7 mouse cellular contexts compared by ENCODE assay signal in the genomic region with DNA sequence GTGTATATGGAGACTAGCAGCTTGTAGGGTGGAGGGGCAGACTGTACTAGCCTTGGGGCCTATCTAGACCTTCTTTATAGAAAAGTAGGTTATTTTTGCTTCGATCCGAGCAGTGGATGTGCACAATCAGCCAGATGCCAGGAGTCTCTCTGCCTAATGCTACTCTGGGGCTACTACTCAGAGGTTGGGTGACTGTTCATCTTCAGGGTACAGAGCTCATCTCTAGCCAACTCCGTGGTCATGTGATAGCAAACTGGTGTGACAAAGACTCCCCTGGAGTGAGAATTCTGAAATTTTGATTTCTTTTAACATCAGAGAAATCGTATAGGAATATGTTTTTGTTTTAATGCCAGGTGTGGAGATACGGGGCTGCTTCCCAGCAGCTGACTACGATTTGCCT. TPM values are rescaled to one million over a fixed set of nuclear protein-coding genes. Genes with fewer than 3 reads are reported as not detected.
DNase-seq lines count a peak whose midpoint lies in the region; ATAC-seq lines count a peak whose summit lies in the region.

No protein-coding gene starts in this region.

- no peak for DNase-seq in liver, embryonic 11.5 days (ENCODE audit: low spot score)
- DNase-seq in liver, result no peak
- no peak for DNase-seq in thymus, postnatal 0 days (ENCODE audit: low spot score)
- DNase-seq in gastrocnemius, adult 18-20 months (ENCODE audit: low spot score), result no peak

- H3K27ac ChIP-seq in liver, embryonic 11.5 days (ENCODE audit: low read depth, low read length), result peak overlapping the region; percentile 41; the same call in 1 of the 2 replicates
- peak overlapping the region; percentile 95 for H3K27ac ChIP-seq in forebrain, embryonic 12.5 days
- H3K27ac ChIP-seq in limb, embryonic 15.5 days, result peak overlapping the region; percentile 92
- peak overlapping the region; percentile 84 for H3K27ac ChIP-seq in stomach, embryonic 14.5 days (ENCODE audit: low read length)

- peaks cover under 1% of the 10 kb centered on the region; the same call in 1 of the 2 replicates for H3K36me3 ChIP-seq in liver, embryonic 11.5 days (ENCODE audit: control insufficient read depth, insufficient read depth, low read length)
- H3K36me3 ChIP-seq in forebrain, embryonic 12.5 days (replicated peaks), result peaks cover 13% of the 10 kb centered on the region
- H3K36me3 ChIP-seq in limb, embryonic 15.5 days, result peaks cover 14% of the 10 kb centered on the region
- peaks cover 7% of the 10 kb centered on the region; the same call in 1 of the 2 replicates for H3K36me3 ChIP-seq in stomach, embryonic 14.5 days (ENCODE audit: control insufficient read depth, insufficient read depth, low read length)

- peak overlapping the region; percentile 70; the same call in 1 of the 2 replicates for H3K9ac ChIP-seq in liver, embryonic 11.5 days (ENCODE audit: low read depth, low read length)
- peak overlapping the region; percentile 66; the same call in 1 of the 2 replicates for H3K9ac ChIP-seq in forebrain, embryonic 12.5 days
- peak overlapping the region; percentile 76 for H3K9ac ChIP-seq in limb, embryonic 15.5 days
- peak overlapping the region; percentile 31 for H3K9ac ChIP-seq in stomach, embryonic 14.5 days (replicated peaks; ENCODE audit: low read depth, low read length)

- no peaks in the 10 kb centered on the region for H3K9me3 ChIP-seq in liver, embryonic 11.5 days (ENCODE audit: control insufficient read depth, low read length)
- no peaks in the 10 kb centered on the region for H3K9me3 ChIP-seq in forebrain, embryonic 12.5 days
- H3K9me3 ChIP-seq in limb, embryonic 15.5 days, result no peaks in the 10 kb centered on the region
- no peaks in the 10 kb centered on the region for H3K9me3 ChIP-seq in stomach, embryonic 14.5 days (ENCODE audit: control insufficient read depth, low read depth, low read length)

- ATAC-seq in liver, embryonic 11.5 days (replicated peaks; ENCODE audit: low FRiP score), result peak; percentile 12; the same call in 1 of the 2 replicates
- ATAC-seq in forebrain, embryonic 12.5 days (ENCODE audit: low FRiP score), result peak; percentile 6; the same call in 1 of the 2 replicates
- no peak; the same call in 1 of the 2 replicates for ATAC-seq in limb, embryonic 15.5 days (ENCODE audit: insufficient number of reproducible peaks, low FRiP score, low TSS enrichment, low read depth)
- ATAC-seq in stomach, embryonic 14.5 days (ENCODE audit: insufficient number of reproducible peaks, insufficient read depth, low FRiP score, low read depth), result peak; percentile 14; the same call in 1 of the 2 replicates

- peak overlapping the region; percentile 65 for H3K4me3 ChIP-seq in liver, embryonic 11.5 days (ENCODE audit: low read depth, low read length)
- peak overlapping the region; percentile 53 for H3K4me3 ChIP-seq in forebrain, embryonic 12.5 days (replicated peaks)
- H3K4me3 ChIP-seq in limb, embryonic 15.5 days, result peak overlapping the region; percentile 66
- H3K4me3 ChIP-seq in stomach, embryonic 14.5 days (ENCODE audit: low read depth, low read length), result peak overlapping the region; percentile 50

- H3K4me1 ChIP-seq in liver, embryonic 11.5 days (replicated peaks; ENCODE audit: control insufficient read depth, insufficient read depth, low read length), result peaks cover 47% of the 10 kb centered on the region
- peaks cover 46% of the 10 kb centered on the region for H3K4me1 ChIP-seq in forebrain, embryonic 12.5 days
- peaks cover 43% of the 10 kb centered on the region for H3K4me1 ChIP-seq in limb, embryonic 15.5 days
- H3K4me1 ChIP-seq in stomach, embryonic 14.5 days (ENCODE audit: control insufficient read depth, insufficient read depth, low read length), result peaks cover 30% of the 10 kb centered on the region

- peak overlapping the region; percentile 98 for H3K4me2 ChIP-seq in liver, embryonic 11.5 days
- peak overlapping the region; percentile 84 for H3K4me2 ChIP-seq in forebrain, embryonic 12.5 days
- H3K4me2 ChIP-seq in limb, embryonic 15.5 days, result peak overlapping the region; percentile 90
- H3K4me2 ChIP-seq in stomach, embryonic 14.5 days (replicated peaks; ENCODE audit: low read depth, low read length), result peak overlapping the region; percentile 52

- WGBS in liver, embryonic 11.5 days, result 44% methylated on average over 6 of the region's 6 CpGs
- WGBS in forebrain, embryonic 12.5 days, result 47% methylated on average over 6 of the region's 6 CpGs
- WGBS in limb, embryonic 15.5 days, result 24% methylated on average over 6 of the region's 6 CpGs
- WGBS in stomach, embryonic 14.5 days, result 30% methylated on average over 6 of the region's 6 CpGs

- no peaks in the 10 kb centered on the region for H3K27me3 ChIP-seq in liver, embryonic 11.5 days (replicated peaks; ENCODE audit: control insufficient read depth, insufficient read depth, low read length)
- 0 out of 2 replicates have a peak, but pooled peaks cover 3% of the 10 kb centered on the region for H3K27me3 ChIP-seq in forebrain, embryonic 12.5 days
- no peaks in the 10 kb centered on the region for H3K27me3 ChIP-seq in limb, embryonic 15.5 days
- no peaks in the 10 kb centered on the region for H3K27me3 ChIP-seq in stomach, embryonic 14.5 days (ENCODE audit: control insufficient read depth, insufficient read depth, low read length)

RNA-seq across cellular contexts. Expression of a gene that starts 7.4 kb away (rescaled TPM):
- 48.6 and 51.1 TPM in 2 replicates for polyA plus RNA-seq in liver, embryonic 11.5 days (2014; fragmentation: Nextera tagmentation; extraction: Ambion mirVana)
- 44.1 and 49.0 TPM in 2 replicates for polyA plus RNA-seq in forebrain, embryonic 12.5 days (2016; fragmentation: Nextera tagmentation; extraction: Ambion mirVana)
- 56.3 and 57.8 TPM in 2 replicates for polyA plus RNA-seq in limb, embryonic 15.5 days (2015; fragmentation: Nextera tagmentation; extraction: Ambion mirVana)
- 48.2 and 49.9 TPM in 2 replicates for polyA plus RNA-seq in stomach, embryonic 14.5 days (2014; fragmentation: Nextera tagmentation; extraction: Ambion mirVana)
- polyA plus RNA-seq in thymus, postnatal 0 days (2015; fragmentation: Nextera tagmentation; extraction: Ambion mirVana), result 51.0 and 54.2 TPM in 2 replicates
- total RNA-seq in gastrocnemius, adult 18-20 months (2021), result 10 to 100 TPM; 14.4 to 15.2 TPM

RNA-seq across cellular contexts. Expression of a gene that starts 8.5 kb away (rescaled TPM):
- 24.2 and 26.8 TPM in 2 replicates for polyA plus RNA-seq in liver, embryonic 11.5 days (2014; fragmentation: Nextera tagmentation; extraction: Ambion mirVana)
- 67.6 and 70.0 TPM in 2 replicates for polyA plus RNA-seq in forebrain, embryonic 12.5 days (2016; fragmentation: Nextera tagmentation; extraction: Ambion mirVana)
- 30.6 and 32.5 TPM in 2 replicates for polyA plus RNA-seq in limb, embryonic 15.5 days (2015; fragmentation: Nextera tagmentation; extraction: Ambion mirVana)
- polyA plus RNA-seq in stomach, embryonic 14.5 days (2014; fragmentation: Nextera tagmentation; extraction: Ambion mirVana), result 64.0 and 64.9 TPM in 2 replicates
- polyA plus RNA-seq in thymus, postnatal 0 days (2015; fragmentation: Nextera tagmentation; extraction: Ambion mirVana), result 9.5 and 11.2 TPM in 2 replicates
- 1 to 10 TPM; 1.8 to 2.2 TPM for total RNA-seq in gastrocnemius, adult 18-20 months (2021)

RNA-seq across cellular contexts. Expression of a gene that starts 16.6 kb away (rescaled TPM):
- not detected in 2 replicates for polyA plus RNA-seq in liver, embryonic 11.5 days (2014; fragmentation: Nextera tagmentation; extraction: Ambion mirVana)
- polyA plus RNA-seq in forebrain, embryonic 12.5 days (2016; fragmentation: Nextera tagmentation; extraction: Ambion mirVana), result not detected in 2 replicates
- not detected in 2 replicates for polyA plus RNA-seq in limb, embryonic 15.5 days (2015; fragmentation: Nextera tagmentation; extraction: Ambion mirVana)
- polyA plus RNA-seq in stomach, embryonic 14.5 days (2014; fragmentation: Nextera tagmentation; extraction: Ambion mirVana), result not detected in 2 replicates
- not detected in 2 replicates for polyA plus RNA-seq in thymus, postnatal 0 days (2015; fragmentation: Nextera tagmentation; extraction: Ambion mirVana)
- not detected for total RNA-seq in gastrocnemius, adult 18-20 months (2021)

RNA-seq across cellular contexts. Expression of a gene that starts 24.6 kb away (rescaled TPM):
- 0.82 and 0.88 TPM in 2 replicates for polyA plus RNA-seq in liver, embryonic 11.5 days (2014; fragmentation: Nextera tagmentation; extraction: Ambion mirVana)
- 1.1 and 1.4 TPM in 2 replicates for polyA plus RNA-seq in forebrain, embryonic 12.5 days (2016; fragmentation: Nextera tagmentation; extraction: Ambion mirVana)
- polyA plus RNA-seq in limb, embryonic 15.5 days (2015; fragmentation: Nextera tagmentation; extraction: Ambion mirVana), result 1.2 and 1.3 TPM in 2 replicates
- polyA plus RNA-seq in stomach, embryonic 14.5 days (2014; fragmentation: Nextera tagmentation; extraction: Ambion mirVana), result 1.9 and 2.5 TPM in 2 replicates
- polyA plus RNA-seq in thymus, postnatal 0 days (2015; fragmentation: Nextera tagmentation; extraction: Ambion mirVana), result 0.15 and 0.20 TPM in 2 replicates
- total RNA-seq in gastrocnemius, adult 18-20 months (2021), result not detected

RNA-seq across cellular contexts. Expression of a gene that starts 26.6 kb away (rescaled TPM):
- polyA plus RNA-seq in liver, embryonic 11.5 days (2014; fragmentation: Nextera tagmentation; extraction: Ambion mirVana), result 14.8 and 18.7 TPM in 2 replicates
- 37.9 and 39.5 TPM in 2 replicates for polyA plus RNA-seq in forebrain, embryonic 12.5 days (2016; fragmentation: Nextera tagmentation; extraction: Ambion mirVana)
- polyA plus RNA-seq in limb, embryonic 15.5 days (2015; fragmentation: Nextera tagmentation; extraction: Ambion mirVana), result 78.4 and 79.9 TPM in 2 replicates
- 38.7 and 43.7 TPM in 2 replicates for polyA plus RNA-seq in stomach, embryonic 14.5 days (2014; fragmentation: Nextera tagmentation; extraction: Ambion mirVana)
- 3.9 and 4.4 TPM in 2 replicates for polyA plus RNA-seq in thymus, postnatal 0 days (2015; fragmentation: Nextera tagmentation; extraction: Ambion mirVana)
- total RNA-seq in gastrocnemius, adult 18-20 months (2021), result 100 to 1,000 TPM; 117 to 126 TPM

Comparison
In these comparisons a context has a peak if more than half of its experiments do, and no peak if none do; other contexts are left out.
1. H3K27ac ChIP-seq: peak in every context shown above with its lines; median percentile 95 in forebrain, embryonic 12.5 days; 92 in limb, embryonic 15.5 days; 84 in stomach, embryonic 14.5 days; 41 in liver, embryonic 11.5 days.